Mouse (Mus musculus) testis, adult 2 months (tissue): ENCODE data around the gene Rbp4. TPM values are rescaled to one million over a fixed set of nuclear protein-coding genes. Genes with fewer than 3 reads are reported as not detected.

Experiments used
- H3K27ac ChIP-seq: fragments of 200-500 bp; 2 replicates; pipeline ENCODE4 v1.5.1; 2012; ENCODE audit warnings: low read depth, low read length; ENCODE audit not compliant: control insufficient read depth, insufficient read depth
- H3K27me3 ChIP-seq: fragments of 200-500 bp; 2 replicates; pipeline ENCODE4 v1.6.1; 2012; ENCODE audit warnings: mild to moderate bottlenecking, low read length, moderate library complexity; ENCODE audit not compliant: control insufficient read depth, insufficient read depth
- H3K36me3 ChIP-seq: fragments of 200-500 bp; 2 replicates; pipeline ENCODE4 v1.6.1; 2012; ENCODE audit warnings: mild to moderate bottlenecking, low read length; ENCODE audit not compliant: control insufficient read depth, insufficient read depth
- H3K4me1 ChIP-seq: fragments of 200-500 bp; 2 replicates; pipeline ENCODE4 v1.6.1; 2012; ENCODE audit warnings: low read length; ENCODE audit not compliant: control insufficient read depth, insufficient read depth
- H3K4me3 ChIP-seq: fragments of 200-500 bp; 2 replicates; pipeline ENCODE4 v1.5.1; 2012; ENCODE audit warnings: low read depth, mild to moderate bottlenecking, low read length, moderate library complexity, mixed read lengths; ENCODE audit not compliant: control insufficient read depth
- CTCF ChIP-seq: fragments of 200-500 bp; IDR thresholded peaks from 2 replicates; pipeline ENCODE4 v1.5.1; 2012; ENCODE audit warnings: low read depth, mild to moderate bottlenecking, inconsistent platforms, low read length, moderate library complexity; ENCODE audit not compliant: control insufficient read depth, insufficient read depth, insufficient replicate concordance
- POLR2A ChIP-seq: fragments of 200-500 bp; IDR thresholded peaks from 2 replicates; pipeline ENCODE4 v1.6.1; 2012; ENCODE audit warnings: low read depth, mild to moderate bottlenecking, inconsistent platforms, low read length, moderate library complexity; ENCODE audit not compliant: control insufficient read depth
- polyA plus RNA-seq: library from polyadenylated mRNA; depleted of rRNA; stranded (reverse); fragments of >200 nt; gene quantifications from 2 replicates; pipeline ENCODE4 v1.2.3, GENCODE M21; 2012

Gene Rbp4
- polyA plus RNA-seq, 1 experiment: 13.4 TPM

DNA sequence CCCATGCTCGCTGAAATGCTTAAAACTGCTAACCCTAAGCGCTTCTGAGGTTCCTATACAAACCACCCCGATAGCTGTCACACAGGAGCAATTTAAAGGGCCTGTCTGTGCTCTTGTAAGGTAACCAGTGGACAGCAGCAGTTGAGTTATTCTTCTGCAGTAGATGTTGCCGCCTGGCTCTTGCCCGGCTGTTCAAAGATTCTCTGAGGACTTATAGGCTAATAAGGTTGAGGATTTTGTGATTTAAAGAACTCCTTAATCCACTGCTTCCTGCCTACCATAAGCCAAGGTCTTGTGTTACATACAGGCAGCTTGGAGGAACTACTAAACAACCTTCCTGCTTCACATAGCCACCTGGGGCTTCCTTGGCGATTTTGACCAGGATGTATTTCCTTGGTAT lies 7.4 kb upstream of the Rbp4 start, which contains the start of gene Pde6c:
Gene Pde6c (plus strand): TSS at position 301 of the 400 bp plus-strand sequence.
- Histone ChIP-seq H3K36me3 (no peaks in the 10 kb centered on the region), H3K27ac (no peak within 1 kb of the TSS), H3K4me3 (no peak within 1 kb of the TSS; the same call in 1 of the 2 replicates), H3K27me3 (no peaks in the 10 kb centered on the region), H3K4me1 (peaks cover 2% of the 10 kb centered on the region; the same call in 1 of the 2 replicates)
- TF ChIP-seq POLR2A: no peak
- no peak for TF ChIP-seq CTCF

GRCm38 (mm10) chr19:38126656-38127055 lies 1.6 kb upstream of the Rbp4 start:
- TF ChIP-seq POLR2A (no peak), CTCF (no peak)
- H3K4me3 ChIP-seq: no peak overlapping the region
- H3K27ac ChIP-seq: no peak overlapping the region
- H3K4me1 ChIP-seq: peaks cover 11% of the 10 kb centered on the region
- H3K27me3 ChIP-seq: no peaks in the 10 kb centered on the region
- H3K36me3 ChIP-seq: no peaks in the 10 kb centered on the region

DNA sequence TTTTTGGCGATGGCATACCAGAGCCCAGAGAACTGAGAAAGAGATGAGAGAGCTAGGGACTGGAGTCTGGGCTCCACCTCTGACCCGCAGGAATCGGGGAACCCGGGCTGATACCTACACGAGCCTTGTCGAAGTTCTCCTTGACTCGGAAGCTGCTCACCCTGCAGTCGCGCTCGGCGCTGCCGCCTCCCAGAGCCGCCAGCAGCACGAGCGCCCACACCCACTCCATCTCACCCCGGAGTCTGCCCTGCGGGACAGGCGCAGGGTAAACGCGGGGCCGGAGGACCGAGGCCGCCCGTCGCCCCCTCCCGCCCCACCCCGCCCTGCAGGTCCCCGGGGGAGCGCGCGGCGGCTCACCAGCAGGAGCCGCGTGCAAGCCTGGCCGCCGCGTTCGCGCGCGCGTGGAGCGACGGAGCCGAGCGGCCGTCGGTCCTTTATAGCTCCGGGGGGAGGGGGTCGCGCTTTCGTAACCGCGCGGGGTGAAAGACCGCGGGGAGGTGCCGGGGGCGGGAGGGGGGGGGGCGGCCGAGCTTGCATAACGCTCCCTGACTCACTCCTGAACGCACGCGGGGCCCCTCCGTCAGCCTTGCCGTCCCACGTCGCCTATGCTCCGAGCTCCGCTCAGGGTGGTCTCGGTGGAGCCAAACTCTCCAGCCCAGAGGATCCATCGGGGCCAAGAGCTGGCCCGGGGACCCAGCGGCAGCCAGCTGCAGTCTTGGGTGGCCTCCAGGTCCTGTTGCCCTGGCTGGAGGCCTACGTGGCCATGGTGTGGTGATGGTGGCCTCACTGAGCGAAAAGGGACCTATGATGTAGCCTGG lies 471 bp downstream of the Rbp4 start:
- H3K27me3 ChIP-seq: no peaks in the 10 kb centered on the region
- H3K36me3 ChIP-seq: no peaks in the 10 kb centered on the region
- H3K27ac ChIP-seq: peak overlapping the region; percentile 51
- H3K4me1 ChIP-seq: peaks cover 14% of the 10 kb centered on the region
- peak overlapping the region; percentile 87 for H3K4me3 ChIP-seq
- no peak for TF ChIP-seq CTCF
- TF ChIP-seq POLR2A: peak; percentile 42; the same call in 1 of the 2 replicates

DNA sequence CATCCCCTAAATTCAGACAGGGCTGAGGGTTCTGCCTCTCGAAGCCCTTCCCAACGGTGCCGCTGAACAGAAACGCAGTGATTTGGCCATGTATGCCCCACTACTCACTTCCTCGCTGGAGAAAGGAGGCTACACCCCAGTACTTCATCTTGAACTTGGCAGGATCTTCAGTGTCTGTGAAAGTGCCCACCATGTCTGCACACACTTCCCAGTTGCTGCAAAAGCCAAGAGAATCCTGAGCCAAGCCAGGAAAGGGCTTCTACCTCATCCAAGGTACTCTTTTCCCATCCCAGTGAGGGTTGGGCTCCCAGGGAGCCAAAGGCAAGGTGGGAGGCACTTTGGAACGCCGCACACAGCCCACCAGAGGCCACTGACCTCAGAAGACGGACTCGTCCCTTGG lies 1.2 kb downstream of the Rbp4 start:
- H3K27me3 ChIP-seq: no peaks in the 10 kb centered on the region
- TF ChIP-seq POLR2A: no peak
- TF ChIP-seq CTCF: no peak
- no peaks in the 10 kb centered on the region for H3K36me3 ChIP-seq
- H3K4me1 ChIP-seq: peaks cover 17% of the 10 kb centered on the region
- peak overlapping the region; percentile 87 for H3K4me3 ChIP-seq
- H3K27ac ChIP-seq: peak overlapping the region; percentile 30; the same call in 1 of the 2 replicates

GRCm38 (mm10) chr19:38120123-38120760 lies 4.8 kb downstream of the Rbp4 start:
- no peak overlapping the region for H3K4me3 ChIP-seq
- peaks cover 17% of the 10 kb centered on the region for H3K4me1 ChIP-seq
- no peaks in the 10 kb centered on the region for H3K27me3 ChIP-seq
- TF ChIP-seq CTCF (no peak), POLR2A (no peak)
- H3K27ac ChIP-seq: no peak overlapping the region
- H3K36me3 ChIP-seq: no peaks in the 10 kb centered on the region

DNA sequence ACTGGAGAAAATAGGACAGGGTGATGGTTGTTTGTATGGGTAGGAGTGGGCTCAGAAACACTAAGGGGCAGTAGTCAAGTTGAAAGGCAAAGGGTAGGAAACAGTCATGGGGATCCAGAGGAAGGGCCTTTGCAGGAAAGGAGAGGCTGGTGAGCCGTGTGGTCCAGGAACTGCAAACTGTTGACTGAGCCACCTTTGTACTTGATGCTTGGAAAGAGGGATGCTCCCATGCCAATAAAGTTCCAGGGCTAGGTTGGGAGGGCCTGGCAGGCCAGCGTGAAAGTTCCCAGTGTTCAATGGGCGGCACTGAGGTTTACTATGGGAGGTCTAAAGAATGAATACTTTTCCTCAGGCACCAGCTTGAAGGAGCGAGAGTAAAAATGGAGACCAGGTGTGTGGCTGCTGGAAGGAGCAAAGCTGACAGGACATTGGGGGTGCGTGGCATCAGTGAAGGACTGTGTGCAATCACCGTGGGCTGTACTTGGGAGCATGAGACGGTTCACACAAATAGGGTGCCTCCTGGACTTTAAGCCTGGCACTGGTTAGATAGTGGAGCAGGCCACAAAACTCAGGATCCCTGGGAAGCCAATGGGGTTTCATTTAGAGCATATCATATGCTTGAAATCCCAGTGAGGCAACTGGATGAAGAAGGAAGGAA lies 10.1 kb downstream of the Rbp4 start:
- Histone ChIP-seq H3K4me1 (peaks cover 6% of the 10 kb centered on the region), H3K27me3 (no peaks in the 10 kb centered on the region), H3K36me3 (no peaks in the 10 kb centered on the region), H3K27ac (no peak overlapping the region), H3K4me3 (no peak overlapping the region)
- TF ChIP-seq POLR2A (no peak), CTCF (no peak)

GRCm38 (mm10) chr19:38112575-38112974 lies 12.5 kb downstream of the Rbp4 start:
- no peak overlapping the region for H3K27ac ChIP-seq
- H3K36me3 ChIP-seq: no peaks in the 10 kb centered on the region
- no peaks in the 10 kb centered on the region for H3K27me3 ChIP-seq
- H3K4me1 ChIP-seq: no peaks in the 10 kb centered on the region; the same call in 1 of the 2 replicates
- no peak overlapping the region for H3K4me3 ChIP-seq
- TF ChIP-seq CTCF: no peak
- TF ChIP-seq POLR2A: no peak
